Mouse (Mus musculus): Measurements from ENCODE around the gene Pigg.

DNA sequence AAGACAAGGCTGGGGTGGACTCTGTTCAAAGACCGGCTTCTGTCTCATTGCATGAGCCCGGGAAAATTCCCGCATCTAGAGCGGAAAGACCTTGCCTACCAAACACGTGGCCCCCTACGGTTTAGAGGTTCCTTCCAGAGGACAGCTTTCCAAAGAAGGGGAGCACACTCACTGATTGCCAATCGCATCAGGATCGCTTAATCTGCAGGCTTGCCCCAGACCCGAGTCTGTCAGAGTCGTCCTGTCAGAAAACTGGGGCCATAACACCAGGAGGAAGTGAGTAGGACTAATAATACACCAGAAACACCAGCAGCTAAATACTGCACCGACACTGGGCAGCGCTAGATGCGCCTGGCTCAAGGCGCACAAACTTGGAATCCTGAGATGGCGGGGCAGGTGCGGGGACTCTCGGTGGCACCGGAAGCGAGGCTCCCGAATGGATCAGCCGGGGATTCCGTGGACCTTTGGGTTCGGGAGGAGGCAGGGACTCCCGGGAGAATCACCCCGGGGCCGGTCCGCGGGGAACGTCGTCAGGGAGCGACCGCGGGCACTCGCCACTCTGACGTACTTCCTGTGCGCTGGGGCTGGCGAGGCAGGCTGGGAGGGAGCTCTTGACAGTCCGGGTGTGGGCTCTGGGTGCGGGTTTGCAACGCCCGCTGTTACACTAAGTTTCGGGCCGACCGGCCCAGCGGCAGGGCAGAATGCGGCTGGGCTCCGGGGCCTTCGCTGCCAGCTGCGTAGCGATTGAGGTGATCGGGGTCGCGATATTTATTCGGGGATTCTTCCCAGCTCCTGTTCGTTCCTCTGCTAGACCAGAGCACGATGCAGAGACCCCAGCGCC, at the start of gene Pigg:
- TF ChIP-seq POLR2A (IDR thresholded peaks at IDR 0.05; ENCODE audit: borderline replicate concordance, insufficient read depth, low read length) (peak; percentile 92), CTCF (IDR thresholded peaks at IDR 0.05; ENCODE audit: borderline replicate concordance, insufficient read depth, low read depth, low read length) (no peak)

Measured in cerebellum, adult 2 months (tissue).